Mouse (Mus musculus): Measurements from ENCODE around the gene Slc48a1. TPM values are rescaled to one million over a fixed set of nuclear protein-coding genes. Genes with fewer than 3 reads are reported as not detected.

Slc48a1 gene
- polyA plus RNA-seq, 1 experiment from 2014 or later: 34.2 TPM

DNA sequence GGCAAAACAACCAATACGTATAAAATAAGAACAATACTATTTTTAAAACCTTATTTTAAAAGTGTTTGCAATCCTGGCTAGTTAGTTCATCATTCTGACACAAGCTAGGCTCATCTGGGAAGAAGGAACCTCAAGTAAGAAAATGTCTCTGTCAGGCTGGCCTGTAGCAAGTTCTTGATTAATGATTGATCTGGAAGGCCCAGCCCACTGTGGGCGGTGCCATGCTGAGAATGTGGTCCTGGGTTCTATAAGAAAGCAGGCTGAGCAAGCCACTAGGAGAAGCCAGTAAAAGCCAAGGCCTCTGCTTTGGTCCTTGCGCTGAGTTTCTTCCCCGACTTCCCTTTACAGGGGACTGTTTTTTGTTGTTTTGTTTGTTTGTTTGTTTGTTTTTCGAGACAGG lies 25.8 kb upstream of the Slc48a1 start:
- H3K36me3 ChIP-seq: no peaks in the 10 kb centered on the region
- ATAC-seq (ENCODE audit: insufficient number of reproducible peaks, insufficient read depth, low FRiP score, low TSS enrichment, low read depth): no peak
- H3K27ac ChIP-seq: no peak overlapping the region
- H3K4me2 ChIP-seq: no peak overlapping the region
- H3K9me3 ChIP-seq: no peaks in the 10 kb centered on the region
- no peak overlapping the region for H3K4me3 ChIP-seq (replicated peaks)
- H3K4me1 ChIP-seq (replicated peaks): peaks cover 42% of the 10 kb centered on the region
- WGBS: 95% methylated on average over 5 of the region's 5 CpGs
- no peak overlapping the region for H3K9ac ChIP-seq (replicated peaks)
- no peaks in the 10 kb centered on the region for H3K27me3 ChIP-seq

DNA sequence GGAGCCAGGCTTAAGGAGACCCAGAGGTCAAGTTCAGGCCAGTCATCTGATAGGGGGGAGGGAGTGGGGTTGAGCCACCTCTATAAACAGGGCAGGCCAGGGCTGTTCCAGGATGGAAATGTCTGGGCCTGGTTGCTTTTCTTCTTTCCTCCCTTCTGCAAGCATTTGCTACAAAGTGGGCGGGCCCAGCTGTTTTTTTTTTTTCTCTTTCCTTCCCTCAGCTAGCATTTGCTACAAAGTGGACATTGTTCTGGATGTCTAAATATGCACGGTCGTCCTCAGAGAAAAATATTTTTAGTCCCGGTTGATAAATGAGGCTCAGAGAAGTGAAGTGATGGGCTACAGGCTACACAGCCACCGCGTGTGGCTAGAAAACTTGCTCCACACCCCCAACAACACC lies 23.8 kb upstream of the Slc48a1 start:
- no peak overlapping the region for H3K4me3 ChIP-seq (replicated peaks)
- H3K27ac ChIP-seq: peak overlapping the region; percentile 42
- no peak overlapping the region; the same call in 1 of the 2 replicates for H3K9ac ChIP-seq (replicated peaks)
- WGBS: 66% methylated on average over 6 of the region's 6 CpGs
- H3K9me3 ChIP-seq: no peaks in the 10 kb centered on the region
- no peaks in the 10 kb centered on the region; the same call in 1 of the 2 replicates for H3K36me3 ChIP-seq
- no peaks in the 10 kb centered on the region for H3K27me3 ChIP-seq
- no peak for ATAC-seq (ENCODE audit: insufficient number of reproducible peaks, insufficient read depth, low FRiP score, low TSS enrichment, low read depth)
- peaks cover 39% of the 10 kb centered on the region for H3K4me1 ChIP-seq (replicated peaks)
- no peak overlapping the region for H3K4me2 ChIP-seq

DNA sequence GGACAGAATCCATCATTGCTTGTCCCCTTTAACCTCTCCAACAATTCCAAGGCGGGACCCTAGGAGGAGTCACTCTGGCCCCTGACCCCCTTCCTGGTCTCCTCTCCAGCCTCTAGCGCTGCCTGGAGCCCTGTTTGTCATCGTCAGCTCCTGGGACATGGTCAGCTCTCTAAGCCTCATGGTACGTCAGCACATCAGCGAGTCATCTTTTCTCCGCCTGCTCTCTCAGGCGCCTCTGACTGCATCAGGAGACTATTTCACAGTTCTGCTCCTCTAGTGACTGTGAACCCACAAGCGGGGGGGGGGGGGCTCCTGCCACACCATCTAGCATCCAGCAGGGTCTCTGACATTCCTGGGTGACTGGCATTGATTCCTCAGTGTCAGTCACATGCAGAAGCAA lies 23.0 kb upstream of the Slc48a1 start:
- Histone ChIP-seq H3K27me3 (no peaks in the 10 kb centered on the region), H3K4me2 (no peak overlapping the region), H3K4me3 (replicated peaks) (no peak overlapping the region), H3K9me3 (no peaks in the 10 kb centered on the region), H3K36me3 (peaks cover 7% of the 10 kb centered on the region; the same call in 1 of the 2 replicates), H3K27ac (0 out of 2 replicates have a peak overlapping the region, but pooled peaks have one; percentile 20), H3K9ac (replicated peaks) (no peak overlapping the region), H3K4me1 (replicated peaks) (peaks cover 32% of the 10 kb centered on the region)
- WGBS: 55% methylated on average over 8 of the region's 8 CpGs
- no peak for ATAC-seq (ENCODE audit: insufficient number of reproducible peaks, insufficient read depth, low FRiP score, low TSS enrichment, low read depth)

DNA sequence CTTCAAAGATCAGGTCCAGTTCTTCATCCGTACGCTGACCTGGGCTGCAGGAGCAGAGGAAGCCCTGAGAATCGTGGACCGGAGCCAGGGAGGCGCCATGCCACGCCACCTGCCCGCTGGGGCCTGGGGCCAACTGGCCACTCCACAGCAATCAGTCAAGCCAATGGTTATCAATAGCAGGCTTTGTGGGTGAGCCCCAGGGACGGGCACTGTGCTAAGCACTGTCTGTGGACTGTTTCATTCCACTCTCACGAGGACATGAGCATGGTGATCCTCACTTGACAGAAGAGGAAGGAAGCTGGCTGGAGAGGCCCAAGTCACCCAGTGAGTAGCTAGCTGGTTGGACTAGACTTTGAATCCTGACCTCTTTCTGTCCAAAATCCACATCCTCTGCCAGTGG lies 18.3 kb upstream of the Slc48a1 start:
- 92% methylated on average over 9 of the region's 9 CpGs for WGBS
- no peak overlapping the region for H3K27ac ChIP-seq
- H3K9me3 ChIP-seq: no peaks in the 10 kb centered on the region
- H3K4me3 ChIP-seq (replicated peaks): no peak overlapping the region
- no peak for ATAC-seq (ENCODE audit: insufficient number of reproducible peaks, insufficient read depth, low FRiP score, low TSS enrichment, low read depth)
- H3K9ac ChIP-seq (replicated peaks): no peak overlapping the region
- peaks cover 7% of the 10 kb centered on the region; the same call in 1 of the 2 replicates for H3K36me3 ChIP-seq
- no peak overlapping the region for H3K4me2 ChIP-seq
- H3K4me1 ChIP-seq (replicated peaks): peaks cover 33% of the 10 kb centered on the region
- peaks cover 1% of the 10 kb centered on the region; the same call in 1 of the 2 replicates for H3K27me3 ChIP-seq

DNA sequence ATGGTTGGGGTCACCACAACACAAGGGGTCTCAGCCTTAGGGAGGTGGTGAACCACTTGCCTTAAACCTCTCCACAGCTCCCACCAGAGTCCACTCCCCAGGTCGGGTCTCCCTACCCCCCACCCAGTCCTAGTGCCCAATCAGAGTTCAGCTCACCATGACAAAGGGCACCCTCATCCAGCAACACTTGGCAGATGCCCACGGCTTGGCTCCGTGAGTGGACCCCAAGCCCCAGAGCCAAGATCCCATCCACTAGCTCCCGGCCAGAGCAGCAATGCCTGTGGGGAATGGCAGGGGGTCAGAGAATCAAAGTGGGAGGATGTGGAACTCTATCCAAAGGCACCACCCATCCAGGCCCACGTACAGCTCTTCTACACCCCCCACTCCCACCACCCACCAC lies 17.4 kb upstream of the Slc48a1 start:
- H3K4me3 ChIP-seq (replicated peaks): no peak overlapping the region
- no peak overlapping the region for H3K27ac ChIP-seq
- H3K9ac ChIP-seq (replicated peaks): no peak overlapping the region
- no peaks in the 10 kb centered on the region for H3K9me3 ChIP-seq
- H3K27me3 ChIP-seq: peaks cover 6% of the 10 kb centered on the region; the same call in 1 of the 2 replicates
- H3K4me1 ChIP-seq (replicated peaks): peaks cover 31% of the 10 kb centered on the region
- no peak overlapping the region for H3K4me2 ChIP-seq
- 80% methylated on average over 5 of the region's 5 CpGs for WGBS
- ATAC-seq (ENCODE audit: insufficient number of reproducible peaks, insufficient read depth, low FRiP score, low TSS enrichment, low read depth): no peak
- peaks cover 7% of the 10 kb centered on the region; the same call in 1 of the 2 replicates for H3K36me3 ChIP-seq

DNA sequence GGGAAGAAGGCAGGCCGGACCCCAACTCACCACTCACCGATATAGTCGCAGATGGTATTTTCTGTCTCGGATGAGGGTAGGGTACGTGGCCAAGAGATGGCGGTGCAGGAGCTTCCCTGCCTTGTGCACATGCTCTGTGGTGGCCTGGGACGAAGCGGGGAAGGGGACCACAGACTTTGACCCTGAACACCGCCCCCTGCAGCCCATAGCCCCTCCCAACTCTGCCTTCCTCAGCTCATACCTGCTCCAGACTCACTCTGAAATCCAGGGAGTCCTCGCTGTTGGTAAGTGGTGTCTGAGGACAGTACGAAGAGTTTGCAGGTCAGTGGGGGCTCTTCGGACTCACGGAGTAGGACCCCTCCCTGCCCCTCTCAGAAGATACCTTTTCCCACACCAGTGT lies 16.9 kb upstream of the Slc48a1 start:
- Histone ChIP-seq H3K9me3 (no peaks in the 10 kb centered on the region), H3K27ac (no peak overlapping the region), H3K9ac (replicated peaks) (no peak overlapping the region), H3K4me2 (no peak overlapping the region), H3K27me3 (peaks cover 10% of the 10 kb centered on the region; the same call in 1 of the 2 replicates), H3K4me1 (replicated peaks) (peaks cover 33% of the 10 kb centered on the region), H3K4me3 (replicated peaks) (no peak overlapping the region), H3K36me3 (peaks cover 7% of the 10 kb centered on the region; the same call in 1 of the 2 replicates)
- WGBS: 44% methylated on average over 13 of the region's 13 CpGs
- ATAC-seq (ENCODE audit: insufficient number of reproducible peaks, insufficient read depth, low FRiP score, low TSS enrichment, low read depth): no peak

DNA sequence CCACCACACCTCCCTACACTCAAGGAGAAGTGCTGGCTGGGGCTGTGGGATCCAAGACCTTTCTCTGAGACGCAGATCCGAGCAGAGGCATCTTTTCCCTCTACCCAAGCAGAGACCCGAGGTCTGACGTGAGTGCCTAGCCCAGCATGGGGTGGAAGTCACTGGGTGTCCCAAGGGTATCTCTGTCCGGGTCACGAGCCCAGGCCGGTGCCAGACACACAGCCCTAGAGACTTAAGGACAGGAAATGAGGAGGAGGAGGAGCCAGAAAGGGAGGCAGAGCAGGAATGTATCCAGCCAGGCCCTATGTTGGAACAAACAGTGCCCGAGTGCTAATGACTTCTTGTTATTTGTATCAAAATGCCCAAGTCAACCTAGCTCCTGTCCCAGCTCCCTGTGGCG lies 15.6 kb upstream of the Slc48a1 start:
- H3K9me3 ChIP-seq: no peaks in the 10 kb centered on the region
- no peak for ATAC-seq (ENCODE audit: insufficient number of reproducible peaks, insufficient read depth, low FRiP score, low TSS enrichment, low read depth)
- H3K4me1 ChIP-seq (replicated peaks): peaks cover 45% of the 10 kb centered on the region
- no peak overlapping the region for H3K4me3 ChIP-seq (replicated peaks)
- H3K36me3 ChIP-seq: peaks cover 7% of the 10 kb centered on the region; the same call in 1 of the 2 replicates
- no peak overlapping the region for H3K9ac ChIP-seq (replicated peaks)
- H3K4me2 ChIP-seq: no peak overlapping the region
- peaks cover 21% of the 10 kb centered on the region for H3K27me3 ChIP-seq
- H3K27ac ChIP-seq: no peak overlapping the region
- WGBS: 42% methylated on average over 9 of the region's 9 CpGs

DNA sequence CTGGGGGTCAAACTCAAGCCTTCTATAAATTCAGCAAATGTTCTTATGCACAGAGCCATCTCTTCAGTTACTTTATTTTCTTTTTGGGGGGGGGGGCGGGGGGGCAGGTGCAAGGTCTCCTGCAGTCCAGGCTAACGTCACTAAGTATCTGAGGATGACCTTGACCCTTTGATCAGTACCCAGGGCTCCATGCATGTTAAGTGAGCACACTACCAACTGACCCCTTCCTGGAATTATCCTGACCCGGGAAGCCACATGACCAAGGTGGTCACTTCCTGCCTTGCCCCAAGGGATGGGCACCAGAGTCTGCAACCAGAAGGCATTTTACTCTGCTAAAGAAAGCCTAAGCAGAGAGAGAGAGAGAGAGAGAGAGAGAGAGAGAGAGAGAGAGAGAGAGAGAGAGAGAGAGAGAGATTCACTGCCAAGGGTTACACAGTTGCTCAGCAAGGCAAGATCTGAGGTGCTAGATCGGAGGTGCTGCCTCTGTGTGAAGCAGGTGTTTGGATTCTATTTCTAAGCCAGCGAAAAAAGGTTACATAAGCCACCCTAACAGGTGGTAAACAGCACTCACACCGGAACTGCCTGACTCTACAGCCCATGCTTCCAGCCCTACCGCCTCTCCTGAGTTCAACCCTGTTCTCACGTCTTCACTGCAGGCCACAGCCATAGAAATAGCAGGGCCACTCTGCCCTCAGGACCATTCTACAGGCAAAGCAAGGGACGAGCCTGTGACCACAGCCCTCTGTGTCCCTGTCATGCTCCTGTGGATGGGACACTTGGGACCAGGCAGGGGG lies 14.9 kb upstream of the Slc48a1 start:
- Histone ChIP-seq H3K4me3 (replicated peaks) (no peak overlapping the region), H3K27me3 (peaks cover 21% of the 10 kb centered on the region), H3K4me2 (no peak overlapping the region), H3K36me3 (peaks cover 7% of the 10 kb centered on the region; the same call in 1 of the 2 replicates), H3K9me3 (no peaks in the 10 kb centered on the region), H3K9ac (replicated peaks) (no peak overlapping the region), H3K27ac (no peak overlapping the region), H3K4me1 (replicated peaks) (peaks cover 52% of the 10 kb centered on the region)
- whole genome bisulfite sequencing: 55% methylated on average over 9 of the region's 9 CpGs
- ATAC-seq (ENCODE audit: insufficient number of reproducible peaks, insufficient read depth, low FRiP score, low TSS enrichment, low read depth): no peak

DNA sequence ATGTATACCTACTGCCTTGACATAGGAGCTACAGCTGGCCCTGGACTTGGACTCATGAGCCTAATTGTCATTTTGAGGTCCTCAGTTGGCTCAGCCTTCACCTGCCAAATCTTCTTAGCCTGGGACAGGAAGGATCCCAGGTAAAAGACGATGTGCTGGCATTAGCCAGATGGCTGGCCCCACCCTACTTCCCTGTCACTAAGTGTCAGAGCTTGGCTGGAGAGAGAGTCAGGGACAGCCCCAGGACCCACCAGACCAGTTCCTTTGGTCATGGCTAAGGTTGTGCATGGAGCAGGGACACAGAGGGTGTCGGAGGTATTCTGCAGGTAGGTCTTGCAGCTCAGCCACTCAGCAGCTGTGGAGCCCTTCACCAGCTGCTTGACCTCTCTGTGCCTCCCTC lies 13.8 kb upstream of the Slc48a1 start:
- Histone ChIP-seq H3K27ac (no peak overlapping the region), H3K4me2 (no peak overlapping the region), H3K4me1 (replicated peaks) (peaks cover 57% of the 10 kb centered on the region), H3K27me3 (peaks cover 24% of the 10 kb centered on the region), H3K36me3 (peaks cover 7% of the 10 kb centered on the region; the same call in 1 of the 2 replicates), H3K4me3 (replicated peaks) (no peak overlapping the region), H3K9me3 (no peaks in the 10 kb centered on the region), H3K9ac (replicated peaks) (no peak overlapping the region)
- WGBS: 60% methylated on average over 2 of the region's 2 CpGs
- ATAC-seq (ENCODE audit: insufficient number of reproducible peaks, insufficient read depth, low FRiP score, low TSS enrichment, low read depth): no peak

DNA sequence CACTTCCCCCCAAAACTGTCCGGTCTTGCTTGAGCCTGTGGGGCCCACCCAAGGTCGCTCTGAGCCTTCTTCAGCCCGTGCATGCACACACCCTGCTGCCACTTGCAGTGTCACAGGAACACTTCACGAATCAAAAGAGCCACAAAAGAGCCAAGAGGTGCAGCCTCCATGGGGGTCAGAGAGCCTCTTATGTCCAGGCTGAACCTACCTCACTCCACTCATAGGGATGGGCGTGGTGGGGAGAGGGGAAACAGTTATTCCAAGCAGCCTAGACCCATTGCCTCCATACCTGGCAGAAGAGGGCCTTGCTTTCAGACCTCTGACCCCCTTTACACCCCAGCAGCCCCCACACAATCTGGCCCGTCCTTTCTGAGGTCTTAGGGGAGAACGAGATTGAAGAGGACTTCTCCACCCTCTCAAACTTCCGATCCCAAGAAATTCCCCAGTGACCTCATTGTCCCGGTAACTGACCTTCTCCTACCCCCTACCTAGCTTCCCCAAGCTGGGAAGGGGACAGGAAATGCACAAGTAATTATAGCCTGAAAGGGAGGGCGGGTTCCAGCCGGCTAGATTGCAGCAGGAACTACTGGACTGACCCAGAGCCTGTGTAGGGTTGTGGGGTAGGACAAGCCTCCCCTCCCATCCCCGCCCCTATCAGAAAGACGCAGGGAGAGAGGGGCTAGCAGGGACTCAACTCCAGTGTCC lies 13.1 kb upstream of the Slc48a1 start:
- H3K36me3 ChIP-seq: 0 out of 2 replicates have a peak, but pooled peaks cover 1% of the 10 kb centered on the region
- H3K4me3 ChIP-seq (replicated peaks): peak overlapping the region; percentile 7; the same call in 1 of the 2 replicates
- peaks cover 31% of the 10 kb centered on the region for H3K27me3 ChIP-seq
- ATAC-seq (ENCODE audit: insufficient number of reproducible peaks, insufficient read depth, low FRiP score, low TSS enrichment, low read depth): no peak
- H3K27ac ChIP-seq: no peak overlapping the region
- H3K9me3 ChIP-seq: no peaks in the 10 kb centered on the region
- peaks cover 57% of the 10 kb centered on the region for H3K4me1 ChIP-seq (replicated peaks)
- WGBS: 33% methylated on average over 13 of the region's 13 CpGs
- H3K9ac ChIP-seq (replicated peaks): no peak overlapping the region
- peak overlapping the region; percentile 78 for H3K4me2 ChIP-seq

DNA sequence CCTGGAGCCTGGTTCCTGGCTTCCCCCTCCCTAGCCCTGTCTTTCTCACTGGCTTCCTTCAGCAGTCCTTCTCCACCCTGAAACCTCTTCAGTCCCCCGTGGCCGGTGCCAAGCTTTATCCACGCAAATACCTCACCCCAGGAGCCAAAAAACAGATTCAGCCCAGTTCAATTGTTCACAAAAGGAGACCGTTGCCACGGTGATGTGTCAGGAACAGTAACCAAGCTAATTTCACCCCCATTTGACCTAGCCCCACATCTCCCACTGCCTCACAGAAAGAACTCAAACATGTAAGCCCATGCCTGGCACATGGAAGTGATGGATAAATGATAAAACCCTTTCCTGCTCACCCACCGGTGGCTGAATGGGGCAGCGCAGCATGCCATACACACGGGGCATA lies 12.1 kb upstream of the Slc48a1 start:
- 26% methylated on average over 8 of the region's 8 CpGs for WGBS
- Histone ChIP-seq H3K4me2 (peak overlapping the region; percentile 78), H3K36me3 (no peaks in the 10 kb centered on the region), H3K4me3 (replicated peaks) (peak overlapping the region; percentile 43), H3K4me1 (replicated peaks) (peaks cover 57% of the 10 kb centered on the region), H3K9ac (replicated peaks) (peak overlapping the region; percentile 47; the same call in 1 of the 2 replicates), H3K27me3 (peaks cover 36% of the 10 kb centered on the region), H3K9me3 (no peaks in the 10 kb centered on the region), H3K27ac (no peak overlapping the region)
- no peak for ATAC-seq (ENCODE audit: insufficient number of reproducible peaks, insufficient read depth, low FRiP score, low TSS enrichment, low read depth)

All from limb, embryonic 12.5 days (tissue).